Mouse (Mus musculus) olfactory bulb, adult 2 months (tissue): Measurements from ENCODE around the gene Fbln7. TPM values are rescaled to one million over a fixed set of nuclear protein-coding genes. Genes with fewer than 3 reads are reported as not detected.

Experiments
- H3K27ac ChIP-seq: fragments of 200-500 bp; 2 replicates; pipeline ENCODE4 v1.5.1; 2012; ENCODE audit warnings: low read depth, low read length; ENCODE audit not compliant: insufficient read depth
- H3K4me1 ChIP-seq: fragments of 200-500 bp; 2 replicates; pipeline ENCODE4 v1.6.1; 2012; ENCODE audit warnings: low read length; ENCODE audit not compliant: control insufficient read depth, insufficient read depth
- H3K4me3 ChIP-seq: fragments of 200-500 bp; 2 replicates; pipeline ENCODE4 v1.5.1; 2012; ENCODE audit warnings: mild to moderate bottlenecking, low read depth, low read length, moderate library complexity; ENCODE audit not compliant: insufficient read depth
- CTCF ChIP-seq: fragments of 200-500 bp; IDR thresholded peaks from 2 replicates; pipeline ENCODE4 v1.5.1; 2012; ENCODE audit warnings: low read depth, mild to moderate bottlenecking, low read length, moderate library complexity; ENCODE audit not compliant: insufficient read depth
- POLR2A ChIP-seq: fragments of 200-500 bp; IDR thresholded peaks from 2 replicates; pipeline ENCODE4 v1.6.1; 2012; ENCODE audit warnings: mild to moderate bottlenecking, low read depth, low read length, moderate library complexity; ENCODE audit not compliant: insufficient read depth
- WGBS: fragments of 180-500 bp; shearing (Covaris S2); methylation state at CpG from one replicate; pipeline ENCODE4 v1.1.7; 2018; 5-methylcytosine and 5-hydroxymethylcytosine counted together
- polyA plus RNA-seq: library from polyadenylated mRNA; stranded (reverse); fragments of >200 nt; gene quantifications from 2 replicates; pipeline ENCODE4 v1.2.4, GENCODE M21; 2012; ENCODE audit warnings: low replicate concordance; ENCODE audit not compliant: missing spikeins, insufficient read depth, insufficient read length

The Fbln7 gene
- polyA plus RNA-seq, 1 experiment: not detected

DNA sequence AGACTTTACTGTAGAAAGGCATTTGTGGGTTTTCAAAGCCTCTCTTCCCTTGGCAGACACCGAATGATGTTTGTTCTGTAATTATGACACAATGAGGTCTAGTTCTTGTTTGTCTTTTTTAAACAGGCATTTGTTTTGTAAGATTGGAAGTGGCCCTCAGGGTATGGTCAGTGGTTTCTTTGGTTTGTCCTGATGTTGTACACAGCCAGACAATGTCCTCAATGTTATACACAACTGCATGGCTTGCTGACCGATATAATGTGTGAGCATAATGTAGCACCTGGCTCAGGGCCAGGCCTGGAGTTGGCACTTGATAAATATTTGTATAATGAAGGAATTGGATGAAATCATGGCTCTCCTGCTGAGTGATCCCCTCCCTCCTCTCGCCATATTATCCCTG lies 2.9 kb upstream of the Fbln7 start:
- 25% methylated on average over 3 of the region's 3 CpGs for WGBS
- no peak overlapping the region for H3K27ac ChIP-seq
- no peak overlapping the region for H3K4me3 ChIP-seq
- TF ChIP-seq POLR2A (no peak), CTCF (no peak)
- H3K4me1 ChIP-seq: peaks cover 8% of the 10 kb centered on the region

GRCm38 (mm10) chr2:128863777-128864331 lies 1.1 kb downstream of the Fbln7 start:
- Histone ChIP-seq H3K4me3 (peak overlapping the region; percentile 38), H3K27ac (no peak overlapping the region), H3K4me1 (peaks cover 8% of the 10 kb centered on the region)
- no peak for TF ChIP-seq POLR2A
- no peak for TF ChIP-seq CTCF
- under 1% methylated on average over 38 of the region's 38 CpGs for WGBS

GRCm38 (mm10) chr2:128865061-128865460 lies 2.3 kb downstream of the Fbln7 start:
- H3K27ac ChIP-seq: no peak overlapping the region
- 54% methylated on average over 3 of the region's 3 CpGs for WGBS
- no peak overlapping the region for H3K4me3 ChIP-seq
- TF ChIP-seq POLR2A: no peak
- no peak for TF ChIP-seq CTCF
- peaks cover 8% of the 10 kb centered on the region for H3K4me1 ChIP-seq

- TF ChIP-seq POLR2A (no peak), CTCF (no peak)
- WGBS: 84% methylated on average over 8 of the region's 8 CpGs
Measured at GRCm38 (mm10) chr2:128871656-128872055, 8.9 kb downstream of the Fbln7 start.

GRCm38 (mm10) chr2:128872256-128872655 lies 9.5 kb downstream of the Fbln7 start:
- Histone ChIP-seq H3K4me1 (no peaks in the 10 kb centered on the region), H3K4me3 (no peak overlapping the region), H3K27ac (no peak overlapping the region)
- TF ChIP-seq CTCF: no peak
- TF ChIP-seq POLR2A: no peak
- 94% methylated on average over 9 of the region's 9 CpGs for WGBS

More at GRCm38 (mm10) chr2:128871656-128872055, 8.9 kb downstream of the Fbln7 start:
- Histone ChIP-seq H3K4me3 (no peak overlapping the region), H3K27ac (no peak overlapping the region), H3K4me1 (no peaks in the 10 kb centered on the region)

DNA sequence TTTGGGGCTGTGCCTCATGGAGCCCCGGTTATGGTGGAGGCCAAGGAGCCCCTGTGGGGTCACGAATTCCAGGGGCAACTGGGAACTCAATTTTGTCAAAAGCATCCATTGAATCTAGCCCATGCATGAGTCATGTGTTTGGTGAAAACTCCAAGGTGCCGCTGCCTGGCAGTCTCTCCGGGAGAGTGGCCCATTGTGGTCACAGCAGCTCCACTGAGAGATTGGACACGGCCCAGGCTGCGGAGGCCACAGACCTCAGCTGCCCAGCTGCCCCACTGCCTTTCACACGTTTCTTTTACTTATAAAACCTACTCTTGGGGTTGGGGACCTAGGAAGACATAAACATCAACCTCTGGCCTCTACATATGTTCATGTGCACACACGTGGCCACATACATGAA lies 12.7 kb downstream of the Fbln7 start:
- H3K27ac ChIP-seq: no peak overlapping the region
- WGBS: 51% methylated on average over 8 of the region's 8 CpGs
- H3K4me3 ChIP-seq: no peak overlapping the region
- TF ChIP-seq POLR2A (no peak), CTCF (no peak)
- H3K4me1 ChIP-seq: no peaks in the 10 kb centered on the region

DNA sequence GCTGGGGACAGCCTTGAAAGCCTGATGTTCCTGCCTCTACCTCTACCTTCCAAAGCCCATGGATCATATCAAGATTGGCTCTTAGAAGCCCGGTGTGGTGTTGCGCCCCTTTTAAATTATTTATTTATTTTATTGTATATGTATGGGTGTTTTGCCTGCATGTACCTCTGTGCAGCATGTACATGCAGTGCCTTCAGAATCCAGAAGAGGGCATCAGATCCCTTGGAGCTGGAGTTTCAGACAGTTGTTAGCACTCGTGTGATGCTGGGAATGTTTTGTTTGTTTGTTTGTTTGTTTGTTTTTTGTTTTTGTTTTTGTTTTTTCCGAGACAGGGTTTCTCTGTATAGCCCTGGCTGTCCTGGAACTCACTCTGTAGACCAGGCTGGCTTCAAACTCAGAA lies 18.5 kb downstream of the Fbln7 start:
- TF ChIP-seq POLR2A (no peak), CTCF (no peak)
- 76% methylated on average over 4 of the region's 4 CpGs for WGBS
- H3K4me1 ChIP-seq: no peaks in the 10 kb centered on the region
- H3K4me3 ChIP-seq: no peak overlapping the region
- H3K27ac ChIP-seq: no peak overlapping the region

DNA sequence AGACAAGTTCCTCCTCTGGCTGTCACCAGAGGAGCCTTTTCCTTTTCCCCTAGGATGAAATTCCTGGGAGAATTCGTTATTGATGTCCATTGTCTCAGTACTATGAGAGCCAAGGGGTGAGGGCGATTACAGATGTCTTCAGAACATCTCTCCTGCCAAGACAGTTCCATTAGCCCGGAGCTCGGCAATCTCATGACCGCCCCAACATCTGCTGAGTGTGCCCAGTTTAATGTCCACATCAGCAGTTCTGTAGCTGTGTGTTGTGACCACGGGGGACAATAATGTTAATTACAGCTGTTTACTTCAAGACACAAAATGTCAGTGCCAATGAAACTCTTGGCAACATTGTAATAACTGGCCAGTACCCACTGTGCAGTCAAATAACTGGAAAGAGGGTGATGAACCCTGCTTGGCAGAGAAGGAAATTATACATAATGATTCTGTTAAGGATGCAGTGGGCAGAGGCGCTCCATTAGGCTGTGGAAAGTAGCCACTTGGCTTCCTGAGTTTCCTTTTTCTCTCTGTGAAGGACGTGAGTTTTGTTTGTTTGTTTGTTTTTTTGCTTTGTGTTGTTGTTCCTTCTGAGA lies 22.5 kb downstream of the Fbln7 start:
- 41% methylated on average over 8 of the region's 8 CpGs for WGBS
- Histone ChIP-seq H3K4me1 (no peaks in the 10 kb centered on the region), H3K4me3 (no peak overlapping the region), H3K27ac (no peak overlapping the region)
- TF ChIP-seq CTCF (no peak), POLR2A (no peak)

DNA sequence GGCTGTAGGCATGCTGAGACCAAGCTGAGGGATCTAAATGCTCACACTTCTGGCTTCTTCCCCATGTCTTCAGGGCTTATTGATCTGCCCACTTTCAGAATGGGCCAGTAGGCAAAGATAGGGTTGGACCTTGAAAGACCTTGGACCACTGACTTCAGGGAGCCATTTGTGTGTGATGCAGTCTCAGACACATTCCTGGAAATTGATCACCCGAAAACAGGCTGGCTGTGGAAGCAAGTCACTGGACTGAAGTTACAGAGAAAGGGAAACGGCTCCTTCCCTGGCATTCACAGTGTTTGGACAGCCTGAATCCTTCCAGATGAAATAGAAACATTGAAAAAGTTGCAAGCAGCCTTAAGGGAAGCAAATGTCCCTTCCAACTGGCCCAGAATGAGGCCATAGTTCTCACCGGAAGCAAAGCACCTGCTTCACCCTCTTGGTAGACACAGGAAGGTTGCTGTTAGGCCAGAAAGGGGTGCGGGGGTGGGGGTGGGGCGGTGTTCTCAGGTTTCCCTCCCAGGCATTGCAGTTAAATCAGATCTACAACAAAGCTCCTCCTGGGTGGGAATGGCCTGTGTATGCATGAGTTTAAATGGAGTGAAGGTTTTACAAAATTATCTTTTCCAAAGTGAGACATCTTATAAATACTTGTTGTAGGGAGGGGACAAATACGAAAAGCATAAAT lies 25.2 kb downstream of the Fbln7 start:
- TF ChIP-seq POLR2A (no peak), CTCF (no peak)
- H3K4me3 ChIP-seq: no peak overlapping the region
- WGBS: 61% methylated on average over 6 of the region's 6 CpGs
- no peak overlapping the region for H3K27ac ChIP-seq
- peaks cover 4% of the 10 kb centered on the region for H3K4me1 ChIP-seq
